Mouse (Mus musculus) forebrain, embryonic 16.5 days (tissue): ENCODE data around the gene Mipol1. TPM values are rescaled to one million over a fixed set of nuclear protein-coding genes. Genes with fewer than 3 reads are reported as not detected.

ENCODE experiments used
- ATAC-seq: fragments of 200-750 bp; cut with Nextera tagmentation; 2 replicates; pipeline ENCODE4 v1.8.0; 2017; ENCODE audit warnings: mild to moderate bottlenecking, moderate library complexity
- H3K27ac ChIP-seq: fragments of 300-500 bp; sonication (generic); 2 replicates; pipeline ENCODE4 v1.5.1; 2014; ENCODE audit warnings: low read length, control low read depth
- H3K27me3 ChIP-seq: fragments of 300-500 bp; sonication (generic); replicated peaks from 2 replicates; pipeline ENCODE4 v1.6.1; 2014; ENCODE audit warnings: low read length; ENCODE audit not compliant: control insufficient read depth, insufficient read depth
- H3K36me3 ChIP-seq: fragments of 300-500 bp; sonication (generic); 2 replicates; pipeline ENCODE4 v1.6.1; 2014; ENCODE audit not compliant: control insufficient read depth, insufficient read depth
- H3K4me1 ChIP-seq: fragments of 300-500 bp; sonication (generic); replicated peaks from 2 replicates; pipeline ENCODE4 v1.6.1; 2014; ENCODE audit warnings: low read length; ENCODE audit not compliant: control insufficient read depth, insufficient read depth
- H3K4me2 ChIP-seq: fragments of 300-500 bp; sonication (generic); 2 replicates; pipeline ENCODE4 v1.6.1; 2014; ENCODE audit warnings: mild to moderate bottlenecking, low read length, control low read depth
- H3K4me3 ChIP-seq: fragments of 300-500 bp; sonication (generic); replicated peaks from 2 replicates; pipeline ENCODE4 v1.5.1; 2014; ENCODE audit warnings: mild to moderate bottlenecking, low read length, control low read depth
- H3K9ac ChIP-seq: fragments of 300-500 bp; sonication (generic); replicated peaks from 2 replicates; pipeline ENCODE4 v1.6.1; 2014; ENCODE audit warnings: low read depth, low read length, control low read depth
- H3K9me3 ChIP-seq: fragments of 300-500 bp; sonication (generic); 2 replicates; pipeline ENCODE4 v1.6.1; 2016; ENCODE audit warnings: low read length; ENCODE audit not compliant: control insufficient read depth
- WGBS: fragments of 180-500 bp; shearing (Covaris S2); extraction: QIAGEN DNeasy Blood & Tissue Kit; methylation state at CpG from one replicate; pipeline ENCODE4 v1.1.7; 2014; 5-methylcytosine and 5-hydroxymethylcytosine counted together
- polyA plus RNA-seq: library from polyadenylated mRNA; unstranded; fragments of >200 nt; fragmentation: Nextera tagmentation; extraction: Ambion mirVana; gene quantifications from 2 replicates; pipeline ENCODE4 v1.2.1, GENCODE M21; 2015

Gene Mipol1
- polyA plus RNA-seq, 1 experiment from 2014 or later, result 6.6 TPM

DNA sequence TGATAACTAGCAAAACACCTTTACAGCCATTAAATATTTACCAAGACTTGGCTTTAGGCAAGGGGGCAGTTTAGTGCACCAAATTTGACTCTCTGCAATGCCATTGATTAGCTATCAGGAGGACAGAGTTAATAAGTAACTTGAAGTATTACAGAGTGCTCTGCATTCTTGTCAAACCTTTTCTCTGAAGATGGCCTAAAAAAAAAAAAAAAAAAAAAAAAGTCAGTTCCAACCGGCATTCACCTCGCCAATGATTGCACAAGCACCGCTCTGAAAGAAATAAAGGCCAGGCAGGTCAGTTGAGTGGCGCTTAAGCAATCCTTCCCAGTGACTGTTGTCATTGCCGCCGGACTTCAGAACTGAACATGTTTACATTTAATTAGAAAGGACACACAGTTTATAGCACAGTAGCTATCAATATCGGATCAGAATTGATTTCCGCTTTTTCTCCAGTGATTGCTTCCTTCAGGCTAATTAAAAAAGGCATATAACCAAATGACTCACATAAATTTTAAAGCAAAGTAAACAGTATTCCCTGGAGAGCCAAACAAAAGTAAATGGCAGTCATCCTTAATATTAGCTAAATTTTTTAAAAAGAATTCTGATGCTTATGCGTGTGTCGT, 214.2 kb downstream of the Mipol1 start:
- H3K27me3 ChIP-seq, result no peaks in the 10 kb centered on the region
- ATAC-seq, result no peak
- H3K4me1 ChIP-seq, result no peaks in the 10 kb centered on the region
- no peak overlapping the region for H3K4me2 ChIP-seq
- H3K4me3 ChIP-seq, result no peak overlapping the region
- WGBS, result 61% methylated on average over 10 of the region's 10 CpGs
- no peaks in the 10 kb centered on the region for H3K36me3 ChIP-seq
- H3K27ac ChIP-seq, result no peak overlapping the region
- no peaks in the 10 kb centered on the region for H3K9me3 ChIP-seq
- H3K9ac ChIP-seq, result no peak overlapping the region

DNA sequence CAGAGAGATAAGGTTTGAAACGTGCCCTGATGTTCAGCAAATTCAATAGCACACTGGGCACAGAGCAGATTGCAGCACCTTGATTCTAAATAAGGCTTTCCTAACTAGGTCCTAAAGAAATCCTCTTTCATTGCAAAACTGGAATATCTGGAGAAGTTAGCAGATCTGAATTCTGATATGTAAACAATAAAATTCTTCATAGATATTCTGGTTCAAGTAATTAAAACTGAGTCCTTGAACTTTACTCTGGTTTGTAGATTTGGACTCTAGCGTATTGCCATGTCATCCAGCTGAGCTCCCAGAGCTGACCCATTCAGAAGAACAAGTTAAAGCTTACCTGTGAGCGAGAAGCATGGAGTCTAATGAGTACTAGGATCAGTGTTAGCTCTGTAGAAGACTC, 217.1 kb downstream of the Mipol1 start:
- Histone ChIP-seq H3K9ac (no peak overlapping the region), H3K4me3 (no peak overlapping the region), H3K9me3 (no peaks in the 10 kb centered on the region), H3K4me2 (no peak overlapping the region), H3K27ac (no peak overlapping the region), H3K36me3 (no peaks in the 10 kb centered on the region), H3K27me3 (no peaks in the 10 kb centered on the region), H3K4me1 (no peaks in the 10 kb centered on the region)
- whole genome bisulfite sequencing, result 83% methylated on average over 3 of the region's 3 CpGs
- ATAC-seq, result no peak

DNA sequence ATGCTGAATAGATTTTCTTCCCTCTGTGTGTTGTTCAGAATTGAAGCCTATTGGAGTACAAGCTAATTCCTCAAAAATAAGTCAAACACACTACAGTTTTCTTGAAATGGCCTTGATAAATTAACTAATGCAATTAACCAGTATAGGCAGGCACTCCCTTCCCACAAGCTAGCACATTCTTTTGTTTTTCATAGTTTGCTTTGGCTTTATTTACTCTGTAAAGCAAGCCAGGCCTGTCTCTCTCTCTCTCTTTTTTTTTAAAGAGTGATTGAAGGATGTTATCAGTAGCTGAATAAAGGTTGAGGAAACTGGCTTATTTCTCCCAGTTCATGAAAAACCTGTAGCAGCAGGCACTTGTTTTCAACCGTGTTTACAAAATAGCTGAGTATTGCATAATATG, 219.1 kb downstream of the Mipol1 start:
- H3K4me2 ChIP-seq, result no peak overlapping the region
- H3K27ac ChIP-seq, result no peak overlapping the region
- H3K4me1 ChIP-seq, result no peaks in the 10 kb centered on the region
- no peak overlapping the region for H3K9ac ChIP-seq
- H3K4me3 ChIP-seq, result no peak overlapping the region
- WGBS, result 49% methylated on average over 1 of the region's 1 CpGs
- H3K36me3 ChIP-seq, result no peaks in the 10 kb centered on the region
- no peak for ATAC-seq
- no peaks in the 10 kb centered on the region for H3K9me3 ChIP-seq
- no peaks in the 10 kb centered on the region for H3K27me3 ChIP-seq

DNA sequence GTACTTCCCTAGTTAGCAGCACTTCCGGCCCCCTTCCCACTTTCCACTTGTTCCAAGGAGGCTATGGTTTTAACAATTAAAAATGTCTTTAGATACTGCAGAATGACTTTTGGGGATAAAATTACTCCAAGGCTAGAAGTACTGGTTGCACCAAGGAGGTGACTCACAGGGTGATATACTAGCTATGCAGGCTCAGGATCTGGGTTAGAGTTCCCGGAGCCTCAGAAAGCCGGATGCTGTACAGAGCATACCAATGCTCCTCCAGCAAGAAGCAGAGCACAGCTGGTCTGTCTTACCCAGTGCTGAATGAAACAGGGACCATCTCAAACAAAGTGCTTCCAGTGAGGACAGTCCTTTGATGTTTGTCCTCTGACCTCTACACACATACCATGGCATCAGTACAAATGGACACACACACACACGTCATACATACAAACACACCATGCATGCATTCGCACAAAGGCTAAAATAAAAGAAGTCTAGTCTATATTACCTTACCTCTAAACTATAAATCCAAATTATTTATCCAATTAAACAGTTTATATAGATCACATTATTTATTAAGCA, 219.9 kb downstream of the Mipol1 start:
- WGBS, result 89% methylated on average over 5 of the region's 5 CpGs

DNA sequence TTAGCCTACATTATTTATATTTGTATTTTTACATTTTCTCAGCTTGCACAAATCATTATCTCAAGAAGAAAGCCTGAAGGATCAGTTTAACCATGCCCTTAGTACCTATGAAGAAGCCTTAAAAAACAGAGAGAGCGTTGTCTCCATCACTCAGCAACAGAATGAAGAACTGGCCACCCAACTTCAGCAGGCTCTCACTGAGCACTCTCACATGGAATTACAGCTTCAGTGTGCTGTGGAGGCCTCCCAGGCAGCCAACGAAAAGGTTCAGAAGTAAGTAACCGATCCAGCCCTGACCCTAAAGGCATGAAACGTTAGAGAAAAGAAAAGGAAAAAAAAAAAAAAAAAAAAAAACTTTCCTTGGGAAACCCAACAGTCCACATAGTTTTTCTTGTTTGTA, 226.7 kb downstream of the Mipol1 start:
- Histone ChIP-seq H3K4me3 (no peak overlapping the region), H3K27me3 (no peaks in the 10 kb centered on the region), H3K4me1 (no peaks in the 10 kb centered on the region), H3K9me3 (no peaks in the 10 kb centered on the region), H3K4me2 (no peak overlapping the region), H3K9ac (no peak overlapping the region), H3K27ac (no peak overlapping the region), H3K36me3 (no peaks in the 10 kb centered on the region)
- ATAC-seq, result no peak
- WGBS, result 32% methylated on average over 4 of the region's 4 CpGs

More for the DNA sequence above, 219.9 kb downstream of the Mipol1 start:
- H3K27ac ChIP-seq, result no peak overlapping the region
- ATAC-seq, result no peak
- no peaks in the 10 kb centered on the region for H3K4me1 ChIP-seq
- no peak overlapping the region for H3K9ac ChIP-seq
- H3K36me3 ChIP-seq, result no peaks in the 10 kb centered on the region
- H3K4me2 ChIP-seq, result no peak overlapping the region
- H3K4me3 ChIP-seq, result no peak overlapping the region
- H3K27me3 ChIP-seq, result no peaks in the 10 kb centered on the region
- no peaks in the 10 kb centered on the region for H3K9me3 ChIP-seq

DNA sequence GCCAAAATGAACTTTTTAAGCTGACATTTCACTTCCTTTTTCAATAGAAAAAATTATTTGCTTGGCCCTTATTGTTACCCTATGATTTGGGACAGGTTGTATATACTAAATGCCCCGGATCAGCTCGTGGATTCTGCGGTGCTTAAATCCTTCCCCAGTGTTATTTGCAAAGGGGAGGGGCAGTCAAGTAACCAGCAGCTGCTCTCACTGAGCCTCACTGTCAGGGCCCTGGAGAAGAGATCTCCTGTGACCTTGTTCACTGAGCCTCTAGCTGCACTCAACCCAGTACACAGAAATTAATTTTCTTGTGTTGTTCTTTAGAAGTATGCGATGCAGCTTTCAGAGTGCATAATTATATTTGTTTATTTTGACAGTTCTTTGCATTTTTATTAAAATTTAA, 227.1 kb downstream of the Mipol1 start:
- Histone ChIP-seq H3K4me3 (no peak overlapping the region), H3K9me3 (no peaks in the 10 kb centered on the region), H3K9ac (no peak overlapping the region), H3K4me2 (no peak overlapping the region), H3K27me3 (no peaks in the 10 kb centered on the region), H3K36me3 (no peaks in the 10 kb centered on the region), H3K27ac (no peak overlapping the region), H3K4me1 (no peaks in the 10 kb centered on the region)
- no peak for ATAC-seq
- 30% methylated on average over 4 of the region's 4 CpGs for WGBS

DNA sequence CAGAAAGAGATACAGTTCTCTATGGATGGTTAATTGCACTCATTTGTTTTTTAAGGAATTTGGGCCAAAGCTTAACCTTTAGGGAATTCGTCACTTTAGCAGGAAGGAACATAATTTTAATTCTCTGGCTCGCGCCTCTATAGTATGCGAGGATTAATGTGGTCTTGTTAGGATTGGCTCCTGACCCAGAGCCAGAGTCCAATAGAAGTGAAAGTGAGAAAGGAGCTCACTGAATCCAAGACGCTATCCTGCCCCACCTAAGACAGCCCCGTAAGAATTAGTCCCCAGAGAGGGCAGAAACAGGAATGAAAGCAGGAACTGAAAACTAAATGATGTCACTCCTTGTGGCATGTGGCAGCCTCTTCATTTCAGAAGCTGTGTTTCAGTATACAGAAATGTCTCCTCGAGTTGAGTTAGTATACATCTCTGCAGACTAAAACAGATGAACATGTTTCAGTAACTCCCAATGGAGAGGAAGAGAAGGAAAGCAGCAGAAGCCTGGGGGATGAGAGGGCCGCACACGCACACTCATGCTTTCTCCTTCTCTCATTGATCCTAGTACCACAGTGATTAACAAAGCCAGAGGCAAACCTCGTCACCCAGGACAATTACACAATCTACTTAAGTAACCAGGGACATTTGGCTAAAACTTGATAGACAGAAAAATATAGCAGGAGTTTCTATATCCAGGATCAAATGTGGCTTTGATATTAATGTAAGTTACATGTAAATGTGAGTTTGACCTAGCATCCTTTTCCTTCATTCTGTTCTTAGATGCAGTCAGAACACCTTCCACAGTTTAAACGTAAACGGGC, 234.5 kb downstream of the Mipol1 start:
- no peak overlapping the region for H3K4me3 ChIP-seq
- no peak overlapping the region for H3K9ac ChIP-seq
- no peaks in the 10 kb centered on the region for H3K27me3 ChIP-seq
- H3K36me3 ChIP-seq, result no peaks in the 10 kb centered on the region
- H3K4me2 ChIP-seq, result no peak overlapping the region
- no peaks in the 10 kb centered on the region for H3K9me3 ChIP-seq
- no peak for ATAC-seq
- WGBS, result 73% methylated on average over 12 of the region's 12 CpGs
- H3K4me1 ChIP-seq, result no peaks in the 10 kb centered on the region
- H3K27ac ChIP-seq, result no peak overlapping the region

DNA sequence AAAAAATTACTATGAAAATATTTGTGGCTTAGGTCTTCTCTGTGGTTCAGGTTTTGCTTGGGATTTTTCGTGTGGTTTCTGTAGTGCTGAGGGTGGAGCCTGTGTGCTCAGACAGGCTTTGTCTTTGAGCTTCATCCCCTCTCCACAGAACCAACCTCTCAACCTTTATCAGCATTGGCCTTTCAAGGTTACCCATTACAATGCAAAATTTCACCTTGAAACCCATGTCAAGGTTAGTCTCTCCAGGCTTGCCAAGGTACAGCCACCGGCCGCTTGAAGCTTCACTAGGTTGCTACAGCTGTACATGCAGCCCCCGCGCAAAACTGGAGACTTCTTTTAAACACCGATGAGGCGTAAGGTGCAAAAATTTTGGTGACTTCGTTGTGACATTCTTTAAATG, 241.6 kb downstream of the Mipol1 start:
- H3K27me3 ChIP-seq, result no peaks in the 10 kb centered on the region
- ATAC-seq, result no peak
- H3K9ac ChIP-seq, result no peak overlapping the region
- no peaks in the 10 kb centered on the region for H3K9me3 ChIP-seq
- no peaks in the 10 kb centered on the region for H3K36me3 ChIP-seq
- H3K4me2 ChIP-seq, result no peak overlapping the region
- H3K4me1 ChIP-seq, result no peaks in the 10 kb centered on the region
- H3K4me3 ChIP-seq, result no peak overlapping the region
- H3K27ac ChIP-seq, result no peak overlapping the region
- 89% methylated on average over 8 of the region's 8 CpGs for WGBS

DNA sequence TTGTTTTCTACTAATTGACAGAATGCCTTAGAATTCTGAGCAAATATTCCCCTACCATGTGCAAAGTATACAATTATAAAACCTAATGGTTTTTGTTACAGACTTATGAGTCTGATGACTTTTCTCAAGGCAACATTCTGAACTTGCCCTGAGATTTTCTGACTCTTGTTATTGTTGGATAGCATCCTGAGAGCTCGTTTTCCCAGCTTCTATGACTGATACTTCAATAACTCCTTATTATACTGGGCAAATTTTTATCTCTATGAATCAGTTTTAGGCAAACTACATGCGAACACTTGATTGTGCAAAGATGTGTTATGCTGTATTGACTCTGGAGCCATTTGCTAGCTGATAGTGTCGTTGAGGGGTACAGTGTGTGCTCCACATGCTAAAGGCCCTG, 246.6 kb downstream of the Mipol1 start:
- Histone ChIP-seq H3K36me3 (no peaks in the 10 kb centered on the region), H3K27me3 (no peaks in the 10 kb centered on the region), H3K4me1 (no peaks in the 10 kb centered on the region), H3K9ac (no peak overlapping the region), H3K9me3 (no peaks in the 10 kb centered on the region), H3K4me2 (no peak overlapping the region), H3K4me3 (no peak overlapping the region), H3K27ac (no peak overlapping the region)
- WGBS, result 79% methylated on average over 3 of the region's 3 CpGs
- no peak for ATAC-seq
